Mouse (Mus musculus): Measurements from ENCODE around the gene Parp4.

The Parp4 gene

DNA sequence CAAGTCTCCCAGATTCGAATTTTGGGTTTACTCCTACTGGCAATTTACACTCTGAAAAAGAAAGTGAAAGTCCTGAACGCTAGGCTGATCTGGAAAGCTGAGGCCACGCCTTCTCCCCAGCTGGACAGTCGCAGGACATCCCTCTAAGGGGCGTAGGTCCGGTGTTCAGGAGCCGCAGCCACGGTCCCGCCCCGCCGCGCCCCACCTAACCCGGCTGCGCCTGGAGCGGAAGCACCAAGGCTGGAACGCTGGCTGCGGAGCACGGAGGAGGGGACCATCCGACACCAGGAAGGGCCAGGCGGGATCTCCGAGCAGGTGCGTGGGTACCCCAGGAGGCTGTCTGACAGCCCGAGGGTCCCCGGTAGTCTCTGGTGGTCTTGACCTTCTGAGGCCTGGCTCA, at the start of gene Parp4, which contains the start of gene Cenpj:
Parp4 (plus strand) TSS at position 204 of the 400 bp plus-strand sequence.
Cenpj (minus strand) TSS at position 10 of the 400 bp plus-strand sequence.
- DNase-seq, result peak; percentile 78 to 79

DNA sequence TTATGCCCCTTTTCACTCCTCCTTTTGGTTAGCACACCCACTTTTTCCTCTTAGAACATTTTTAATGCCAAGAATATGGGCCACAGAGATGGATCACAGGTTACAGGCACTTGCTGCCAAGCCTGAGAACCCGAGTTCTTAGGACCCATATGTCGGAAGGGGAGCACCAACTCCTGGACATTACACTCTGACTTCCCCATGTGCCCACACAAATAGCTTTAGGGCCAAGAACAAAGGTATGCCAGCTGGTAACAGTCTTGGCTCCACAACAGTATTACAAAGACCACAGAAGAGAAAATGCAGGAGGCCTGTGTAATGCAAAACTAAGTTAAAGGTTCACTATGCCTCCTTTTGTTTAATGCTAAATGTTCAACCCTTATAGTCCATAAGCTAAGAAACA, 44.6 kb upstream of the Parp4 start:
- peak; percentile 41 to 67 for DNase-seq

DNA sequence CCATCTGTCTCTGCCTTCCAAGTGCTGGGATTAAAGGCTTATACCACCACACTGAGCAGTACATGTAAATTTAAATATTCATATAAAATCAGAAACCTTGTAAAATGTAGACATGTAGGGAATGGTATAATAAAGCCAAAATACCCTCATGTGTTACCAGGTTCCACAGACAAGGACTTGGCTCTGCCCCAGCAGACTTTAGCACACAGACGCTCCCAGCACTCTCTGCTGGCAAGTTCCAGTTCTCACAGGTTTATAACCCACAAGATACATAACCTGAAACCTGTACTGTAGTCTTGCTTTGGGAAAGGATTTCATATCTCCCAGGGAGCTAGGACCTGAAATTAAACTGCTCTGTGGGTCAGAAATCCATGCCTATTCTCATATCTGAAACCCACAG, 30.5 kb upstream of the Parp4 start:
- peak; percentile 25 to 34 for DNase-seq

DNA sequence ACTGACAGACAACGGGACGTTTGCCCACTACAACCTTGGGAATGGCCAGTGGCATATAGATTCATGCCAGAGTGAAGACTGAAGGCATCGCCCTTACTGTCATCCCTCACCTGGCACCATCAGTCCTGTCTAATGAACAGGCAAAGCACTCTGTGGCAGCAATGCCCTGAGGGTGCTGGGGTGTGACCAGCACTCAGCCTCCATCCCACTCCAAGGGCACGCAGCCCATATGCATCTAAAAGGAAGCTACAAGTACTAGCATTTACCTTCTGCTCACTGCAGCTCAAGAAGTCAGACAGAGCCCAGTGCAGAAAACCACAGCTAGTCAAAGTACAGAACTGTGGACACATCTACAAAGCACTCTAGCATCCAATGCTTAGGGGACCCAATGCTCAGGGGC, 29.9 kb upstream of the Parp4 start:
- DNase-seq, result no peak

DNA sequence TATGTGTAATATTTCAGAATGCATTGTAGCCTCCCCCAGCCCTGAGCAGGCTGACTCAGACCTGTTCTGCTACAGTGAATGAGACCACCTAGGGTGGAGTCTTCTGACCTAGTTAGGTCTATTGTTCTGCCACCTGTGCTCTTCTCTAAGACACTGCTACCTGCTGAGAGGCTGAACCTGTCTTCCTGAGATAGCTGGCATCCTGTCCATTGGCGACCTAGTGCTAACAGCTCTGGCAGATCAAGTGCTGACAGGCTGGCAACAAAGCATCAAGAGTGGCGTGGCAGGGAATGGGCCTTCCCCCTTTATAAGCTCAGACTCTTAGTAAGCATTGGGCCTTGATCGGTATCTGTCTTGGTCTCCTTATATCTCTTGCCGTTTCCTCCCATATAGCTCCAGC, 24.5 kb upstream of the Parp4 start:
- DNase-seq, result peak; percentile 79 to 89

DNA sequence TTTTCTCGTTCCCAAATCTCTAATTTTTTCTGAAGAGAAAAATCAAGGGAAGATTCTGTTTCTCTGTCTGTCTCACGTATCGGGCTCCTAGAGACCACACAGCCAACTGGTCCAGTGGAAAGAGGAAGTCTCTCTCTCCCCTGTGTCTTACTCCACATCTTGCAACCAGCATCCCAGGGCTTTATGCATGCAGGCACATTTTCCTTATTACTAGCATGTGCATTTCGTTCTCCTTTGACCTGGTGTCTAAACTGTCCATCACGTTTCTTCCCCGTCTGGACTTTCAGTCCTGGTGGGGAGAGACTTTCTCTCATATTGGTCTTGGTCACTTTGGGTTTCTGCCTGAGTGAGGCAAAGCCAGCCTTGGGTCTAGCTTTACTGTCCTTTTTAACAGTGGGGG, 22.5 kb upstream of the Parp4 start:
- DNase-seq, result no peak

DNA sequence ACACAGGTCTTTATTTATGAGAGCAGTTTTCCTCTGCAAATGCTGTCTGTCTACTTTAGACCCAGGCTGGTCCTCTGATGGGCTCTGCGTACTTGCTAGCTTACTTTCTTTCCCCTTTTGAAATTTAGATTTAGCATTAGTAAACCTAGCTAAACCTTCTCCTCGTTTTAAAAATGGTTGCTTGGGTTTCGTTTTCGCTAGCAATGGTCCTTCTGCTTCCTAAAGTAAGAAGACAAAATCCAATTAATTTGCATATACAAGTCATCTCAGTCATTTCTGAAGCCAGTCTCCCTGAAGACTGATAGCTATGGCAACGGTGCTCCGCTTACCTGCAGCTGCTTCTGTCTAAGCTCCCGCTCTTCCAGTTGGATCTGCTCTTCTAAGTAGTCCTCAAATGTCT, 22.1 kb upstream of the Parp4 start:
- DNase-seq, result no peak

DNA sequence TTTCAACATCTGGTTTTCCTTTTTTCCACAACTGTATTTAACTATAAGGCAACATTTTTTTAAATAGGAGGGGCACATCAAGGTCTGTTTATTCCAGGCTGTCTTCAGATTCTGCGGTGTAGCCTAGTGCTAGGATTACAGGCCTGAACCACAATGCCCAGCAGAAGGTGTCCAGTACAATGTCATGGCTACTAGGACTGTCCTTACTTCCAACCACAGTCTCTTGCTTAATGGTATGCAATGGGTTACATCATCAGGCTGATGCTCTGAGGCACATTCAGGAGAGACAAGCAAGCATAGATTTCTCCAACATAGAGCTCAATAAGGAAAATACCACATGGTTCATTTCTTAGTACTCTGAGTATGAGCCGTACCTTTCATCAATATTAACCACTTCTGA, 20.7 kb upstream of the Parp4 start:
- DNase-seq, result no peak

DNA sequence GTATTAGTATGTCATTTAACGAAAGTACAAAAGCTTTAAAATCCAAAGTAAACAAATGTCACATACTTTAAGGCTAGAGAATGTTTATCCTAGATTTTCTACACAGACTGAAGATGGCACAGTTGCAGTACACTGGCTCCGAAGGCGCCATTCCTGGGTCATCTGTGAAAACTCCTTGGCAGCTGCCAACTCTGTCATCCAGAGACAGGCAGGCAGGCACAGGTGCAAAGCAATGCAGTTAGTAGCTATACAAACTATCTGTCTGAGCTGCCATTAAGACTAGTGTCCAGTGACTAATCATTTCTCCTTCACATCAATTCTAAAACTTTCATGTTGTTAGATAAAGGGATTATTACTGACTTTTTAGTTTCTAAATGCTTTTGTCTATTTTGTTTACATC, 16.3 kb upstream of the Parp4 start:
- DNase-seq, result no peak

DNA sequence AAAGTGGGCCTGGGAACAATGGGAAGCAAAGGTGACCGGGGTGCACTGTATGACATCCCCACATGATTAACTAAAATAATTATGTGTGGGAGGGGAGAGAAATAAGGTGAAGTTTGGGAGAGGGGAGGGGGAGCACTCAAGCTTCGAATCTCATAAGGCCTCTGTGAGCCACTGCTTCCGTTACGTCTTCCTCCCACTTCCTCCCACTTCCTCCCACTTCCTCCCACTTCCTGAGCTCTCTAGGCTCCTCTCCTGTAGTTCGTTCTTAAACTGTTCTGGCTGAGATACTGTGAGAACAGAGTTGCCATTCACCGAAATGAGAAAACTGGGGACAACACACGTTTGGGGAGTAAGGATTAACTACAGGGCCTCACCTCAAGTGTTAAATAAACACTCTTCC, 7.9 kb upstream of the Parp4 start:
- DNase-seq, result no peak

DNA sequence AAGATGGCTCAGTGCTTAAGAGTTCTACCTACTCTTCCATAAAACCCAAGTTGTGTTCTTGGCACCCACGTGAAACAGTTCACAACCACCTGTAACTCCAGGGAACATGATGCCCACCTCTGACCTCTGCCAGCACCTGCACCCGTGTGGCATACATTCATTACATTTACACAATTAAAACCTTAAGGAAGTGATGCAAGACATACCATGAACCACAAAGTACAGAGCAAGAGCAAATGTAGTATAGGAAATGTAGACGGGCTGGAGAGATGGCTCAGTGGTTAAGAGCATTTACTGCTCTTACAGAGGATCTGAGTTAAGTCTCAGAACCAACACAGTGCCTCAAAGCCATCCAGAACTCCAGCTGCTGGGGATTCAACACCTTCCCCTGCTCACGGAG, 6.4 kb upstream of the Parp4 start:
- no peak for DNase-seq

DNA sequence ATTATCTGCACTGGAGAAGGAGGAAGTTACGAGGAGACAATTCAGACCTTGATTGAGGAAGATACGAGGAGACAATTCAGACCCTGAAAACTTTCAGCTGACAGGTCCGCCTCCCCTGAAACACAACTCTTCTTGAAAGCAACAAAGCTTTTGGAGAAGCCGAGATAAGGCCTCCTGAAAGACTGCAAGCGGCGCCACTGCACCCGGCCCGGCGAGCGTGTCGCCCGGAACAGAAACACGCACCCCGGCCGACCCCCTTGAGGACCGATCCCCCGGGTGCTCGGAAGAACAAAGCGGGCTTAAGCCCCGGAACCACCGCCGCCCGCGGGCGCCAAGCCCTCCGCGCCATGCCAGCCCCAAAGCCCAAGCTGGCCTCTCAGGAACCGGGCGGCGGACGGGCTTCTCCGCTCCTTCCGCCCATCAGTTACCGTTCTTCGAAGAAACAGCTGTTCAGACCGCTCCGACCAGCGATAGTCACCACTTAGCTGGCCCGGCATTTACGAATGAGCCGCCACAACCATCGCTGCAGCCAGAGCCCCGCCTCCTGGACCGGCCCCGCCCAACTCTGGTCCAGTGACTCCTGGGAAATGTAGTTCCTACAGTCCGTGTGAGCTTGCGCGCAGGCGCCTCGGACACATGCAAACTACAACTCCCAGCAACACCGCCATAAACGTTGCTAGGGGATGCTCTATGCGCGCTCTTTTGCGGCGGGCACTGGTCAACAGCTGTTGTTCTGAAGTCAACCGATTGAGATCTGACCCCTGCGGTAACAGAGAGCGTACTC, 3.9 kb upstream of the Parp4 start:
- DNase-seq, result peak; percentile 95 to 96

DNA sequence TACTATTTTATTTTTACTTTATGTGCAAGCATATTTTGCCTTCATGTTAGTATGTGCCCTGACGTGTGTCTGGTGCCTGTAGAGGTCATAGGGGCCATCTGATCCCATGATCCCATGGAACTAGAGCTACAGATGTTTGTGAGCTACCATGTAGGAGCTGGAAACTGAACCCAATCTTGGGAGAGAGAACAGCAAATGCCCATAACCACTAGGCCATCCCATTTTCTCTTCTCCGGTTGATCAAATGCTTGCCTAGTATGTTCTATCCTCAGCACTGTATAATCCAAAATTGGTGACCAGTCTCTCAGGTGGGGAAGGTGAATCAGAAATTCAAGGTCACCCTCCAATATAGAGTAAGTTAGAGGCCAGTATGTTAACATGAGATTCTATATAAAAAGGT, 2.9 kb upstream of the Parp4 start:
- DNase-seq, result no peak

DNA sequence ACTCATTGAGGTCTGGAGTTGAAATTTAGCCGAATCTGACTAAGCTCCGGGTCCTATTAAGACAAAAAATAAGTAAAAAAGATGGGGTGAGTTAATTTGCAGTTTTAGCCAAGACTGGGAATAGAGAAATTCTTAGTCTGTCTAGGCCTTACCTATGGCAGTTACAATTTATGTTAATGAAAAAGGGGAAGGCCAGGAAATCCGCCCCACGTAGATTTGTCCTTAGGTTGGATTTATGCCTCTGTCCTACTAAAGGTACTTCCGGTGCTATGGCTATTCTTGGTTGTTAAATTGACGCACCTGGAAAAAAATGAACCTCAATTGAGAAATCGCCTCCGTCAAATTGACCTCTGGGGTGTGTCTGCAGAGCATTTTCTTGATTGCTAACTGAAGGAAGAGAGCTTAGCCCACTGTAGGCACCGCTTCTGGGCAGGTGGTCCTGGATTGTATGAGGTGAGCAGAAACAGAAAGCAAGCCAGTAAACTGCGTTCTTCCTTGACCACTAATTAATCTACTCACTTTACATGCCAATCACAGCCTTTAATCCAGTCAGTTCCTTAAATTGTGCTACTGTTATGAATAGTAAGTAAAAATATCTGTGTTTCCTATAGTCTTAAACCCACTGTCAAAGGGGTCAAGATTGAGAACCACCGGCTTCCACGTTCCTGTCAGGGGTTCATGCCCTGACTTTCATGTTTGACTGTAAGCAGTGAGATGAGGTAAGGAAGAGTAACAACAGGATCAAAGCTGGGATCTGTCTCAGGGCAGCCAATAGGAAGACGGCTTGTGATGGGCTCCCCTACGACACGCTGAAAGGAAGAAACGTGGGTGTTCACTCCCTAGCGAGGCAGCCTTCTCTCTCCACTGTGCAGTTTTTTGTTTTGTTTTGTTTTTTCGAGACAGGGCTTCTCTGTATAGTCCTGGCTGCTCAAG, 816 bp downstream of the Parp4 start:
- DNase-seq, result no peak

DNA sequence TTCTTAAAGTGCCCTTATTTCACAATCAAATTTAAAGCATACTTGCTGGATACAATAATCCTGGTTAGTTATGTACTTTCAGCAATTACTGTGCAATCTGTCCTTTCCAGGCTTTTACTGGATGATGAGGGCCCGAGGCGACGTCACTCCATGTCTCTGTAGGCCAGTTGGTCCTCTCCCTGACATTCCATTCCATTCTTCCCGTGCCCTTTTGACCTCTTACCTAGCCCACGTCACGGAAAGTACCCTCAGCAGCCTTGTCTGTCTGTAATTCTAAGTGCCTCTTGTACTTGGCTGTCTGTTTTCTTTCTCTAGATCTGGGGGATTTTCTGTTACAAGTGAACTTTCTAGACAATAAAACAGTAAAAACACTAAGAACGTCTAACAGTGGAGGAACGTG, 3.6 kb downstream of the Parp4 start:
- DNase-seq, result no peak

DNA sequence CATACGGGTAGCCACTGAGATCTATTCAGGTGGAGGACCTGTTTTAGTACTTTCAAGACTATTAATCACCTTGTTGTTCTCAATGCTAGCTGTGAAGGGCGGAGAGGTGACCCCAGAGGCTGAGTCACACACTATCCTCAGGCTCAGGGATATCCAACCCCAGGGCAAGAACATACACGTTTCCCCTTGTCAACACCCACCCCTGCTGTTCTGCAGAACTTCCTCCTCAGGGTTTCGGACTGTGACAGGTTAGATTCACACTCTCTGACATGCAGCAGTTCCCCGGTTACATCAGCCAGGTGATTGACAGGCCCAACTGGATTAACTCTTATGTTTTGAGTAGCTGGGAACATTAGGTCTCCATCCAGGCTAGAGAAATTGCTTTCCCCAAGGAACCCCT, 5.7 kb downstream of the Parp4 start:
- no peak for DNase-seq

DNA sequence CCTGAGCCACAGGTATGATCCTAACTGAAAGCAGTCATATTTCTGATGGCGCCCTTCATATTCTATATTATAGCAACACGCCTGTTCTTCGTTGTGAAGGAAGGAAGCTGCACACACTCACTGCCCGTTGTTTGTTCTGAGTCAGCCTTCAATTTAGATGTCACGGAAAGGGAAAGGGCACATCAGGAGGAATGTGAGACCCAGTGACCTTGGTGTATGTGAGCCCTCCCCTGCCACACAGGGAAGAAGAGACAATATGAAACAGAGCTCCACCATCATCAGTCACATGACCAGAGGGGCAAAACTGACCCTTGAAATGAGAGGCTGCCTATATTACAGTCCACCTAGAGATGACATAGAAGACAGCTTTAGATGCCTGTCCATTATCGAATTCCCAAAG, 6.9 kb downstream of the Parp4 start:
- DNase-seq, result no peak

DNA sequence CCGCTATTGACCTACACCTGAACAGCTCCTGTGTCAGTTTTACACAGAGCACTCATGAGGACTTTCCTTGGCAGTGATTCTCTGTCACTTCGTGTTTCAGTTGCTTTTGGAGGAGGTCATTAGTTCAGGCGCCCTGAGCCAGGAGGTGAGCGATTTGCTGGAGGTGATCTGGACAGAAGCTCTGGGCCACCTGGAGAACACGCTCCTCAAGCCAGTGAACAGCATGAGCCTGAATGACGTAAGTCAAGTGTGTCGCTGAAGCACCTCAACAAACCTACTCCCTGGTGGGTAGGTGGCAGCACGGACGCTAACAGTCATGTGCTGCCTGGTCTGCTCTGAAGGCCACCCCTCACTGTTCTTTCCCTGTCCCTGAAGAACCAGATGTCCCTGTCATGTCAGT, 16.8 kb downstream of the Parp4 start:
- DNase-seq, result peak; percentile 34 to 49

DNA sequence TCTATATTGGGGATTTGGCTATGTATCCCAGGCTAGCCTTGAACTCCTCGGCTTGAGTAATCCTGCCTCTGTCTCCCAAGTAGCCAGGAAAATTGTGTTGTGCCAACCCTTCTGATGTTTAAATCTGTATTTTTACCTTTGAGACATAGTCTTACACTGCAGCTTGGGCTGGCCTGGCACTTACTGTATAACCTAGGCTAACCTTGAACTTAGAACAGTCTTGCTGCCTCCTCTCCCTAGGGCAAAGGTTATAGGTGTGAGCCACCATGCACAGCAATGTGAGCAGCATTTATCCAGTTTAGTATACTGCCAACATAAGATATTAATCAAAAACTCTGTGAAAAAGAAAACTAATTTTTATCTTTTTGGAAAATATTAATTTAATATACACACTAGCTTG, 19.4 kb downstream of the Parp4 start:
- no peak for DNase-seq

DNA sequence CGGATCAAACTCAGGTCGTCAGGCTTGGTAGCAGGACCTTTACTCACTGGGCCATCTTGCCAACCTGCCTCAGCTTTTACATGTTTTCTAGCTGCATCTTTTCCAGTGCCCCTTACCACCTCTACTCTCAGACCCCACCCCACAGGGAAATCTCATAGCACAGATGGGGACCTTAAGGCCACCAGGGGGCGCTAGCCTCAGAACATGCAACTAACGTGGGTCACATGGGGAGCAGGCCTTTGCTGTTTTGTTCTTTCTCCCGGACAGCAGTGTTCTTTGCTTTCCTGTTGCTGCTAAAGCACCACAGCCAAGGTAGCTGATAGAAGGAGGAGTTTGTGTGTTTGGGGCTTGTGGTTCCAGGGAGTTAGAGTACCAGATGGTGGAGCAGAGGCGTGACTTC, 23.3 kb downstream of the Parp4 start:
- peak; percentile 48 to 54 for DNase-seq

DNA sequence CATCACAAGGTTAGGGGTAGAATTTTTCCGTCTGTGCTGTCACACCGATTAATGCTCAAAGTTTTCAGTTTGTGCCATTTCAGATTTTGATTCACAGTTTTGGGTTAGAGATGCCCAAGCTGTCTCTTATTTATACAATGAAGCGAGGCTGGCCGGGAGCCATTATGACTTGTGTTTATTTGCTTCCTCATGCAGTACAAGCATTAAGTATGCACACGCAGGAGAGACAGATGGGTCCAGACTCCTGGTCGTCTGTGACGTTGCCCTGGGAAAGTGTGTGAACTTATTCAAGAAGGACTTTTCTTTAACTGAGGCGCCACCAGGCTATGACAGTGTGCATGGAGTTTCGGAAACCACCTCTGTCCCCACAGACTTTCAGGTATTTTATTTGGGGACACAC, 26.6 kb downstream of the Parp4 start:
- no peak for DNase-seq

DNA sequence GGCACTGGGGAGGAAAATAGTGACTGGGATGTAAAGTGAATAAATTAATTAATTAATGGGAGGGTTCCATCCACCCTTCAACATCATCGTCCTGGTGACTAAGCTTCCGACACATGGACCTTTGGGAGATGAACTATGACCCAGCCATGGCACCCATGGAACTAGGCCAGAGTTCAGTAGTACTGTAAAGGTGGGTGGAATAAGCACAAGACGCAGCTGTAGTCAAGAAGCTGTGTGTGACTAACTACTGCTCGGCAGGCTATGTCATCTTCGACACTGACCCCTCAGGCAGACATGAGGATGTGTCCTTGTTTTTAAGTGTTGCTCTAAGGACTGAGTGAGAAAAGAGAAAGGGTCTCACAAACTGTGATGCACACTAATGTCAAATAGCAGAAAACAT, 29.0 kb downstream of the Parp4 start:
- no peak for DNase-seq

DNA sequence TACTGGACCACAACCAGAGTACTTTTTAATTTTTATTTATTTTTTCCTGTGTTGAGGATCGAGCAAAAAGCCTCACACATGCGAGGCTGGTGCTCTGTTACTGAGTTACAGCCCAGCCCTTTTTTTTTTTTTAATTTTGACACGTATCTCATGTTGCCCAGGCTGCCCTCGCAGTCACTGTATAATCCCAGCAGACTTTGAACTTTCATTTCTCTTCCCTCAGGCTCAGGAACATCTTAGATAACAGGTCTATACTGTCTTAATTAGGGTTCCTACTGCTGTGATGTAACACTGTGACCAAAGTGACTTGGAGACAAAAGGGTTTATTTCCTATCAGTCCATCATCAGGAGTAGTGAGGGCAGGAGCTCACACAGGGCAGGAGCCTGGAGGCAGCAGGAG, 29.7 kb downstream of the Parp4 start:
- DNase-seq, result no peak

DNA sequence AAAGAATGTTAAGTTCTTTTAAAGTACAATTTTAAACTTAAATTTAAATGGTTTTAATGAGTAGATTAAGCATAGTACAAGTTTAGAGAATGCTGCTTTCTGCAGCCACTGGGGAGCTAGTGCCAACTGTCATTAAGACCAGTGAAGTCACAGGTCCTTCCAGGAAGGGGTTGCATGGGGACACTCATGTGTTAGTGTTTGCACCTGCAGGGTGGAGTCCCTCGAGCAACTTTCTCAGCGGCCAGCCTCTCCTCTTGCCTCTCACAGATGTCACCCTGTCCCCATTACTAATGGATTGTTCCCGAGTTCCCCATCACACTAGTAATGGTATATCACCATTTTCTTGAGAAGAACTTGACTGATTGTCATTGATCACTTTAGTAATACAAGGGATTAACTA, 37.8 kb downstream of the Parp4 start:
- DNase-seq, result no peak
